Mouse (Mus musculus): ENCODE results near the gene Terf2. TPM values are rescaled to one million over a fixed set of nuclear protein-coding genes. Genes with fewer than 3 reads are reported as not detected.
A peak's percentile ranks its signal among the peaks of the same experiment; 100 is the strongest.

The Terf2 gene
- polyA plus RNA-seq, 1 experiment from 2014 or later = 28.8 TPM

DNA sequence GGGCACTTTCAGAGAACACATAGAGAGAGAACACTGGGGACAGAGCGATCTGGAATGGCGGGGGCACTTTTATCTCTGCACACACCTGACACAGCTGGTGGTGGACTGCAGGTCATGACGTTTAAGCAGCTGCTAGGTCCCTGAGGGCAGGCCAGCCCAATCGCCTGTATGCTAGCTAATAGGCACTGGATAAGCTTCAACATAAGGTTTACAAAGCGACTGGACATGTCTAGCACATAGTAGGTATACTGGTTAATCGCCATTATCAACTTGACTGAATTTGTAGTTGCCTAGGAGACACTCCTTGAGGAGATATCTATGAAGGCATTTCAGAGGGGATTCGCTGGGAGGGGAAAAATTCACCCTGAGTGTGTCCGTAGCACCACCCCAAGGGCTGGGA lies 28.0 kb upstream of the Terf2 start:
- Histone ChIP-seq H3K27ac (no peak overlapping the region), H3K9me3 (no peaks in the 10 kb centered on the region), H3K4me1 (replicated peaks) (peaks cover 10% of the 10 kb centered on the region), H3K4me2 (no peak overlapping the region), H3K27me3 (no peaks in the 10 kb centered on the region), H3K9ac (no peak overlapping the region), H3K4me3 (no peak overlapping the region), H3K36me3 (no peaks in the 10 kb centered on the region)
- 67% methylated on average over 8 of the region's 8 CpGs for WGBS
- ATAC-seq (ENCODE audit: low FRiP score) = no peak

DNA sequence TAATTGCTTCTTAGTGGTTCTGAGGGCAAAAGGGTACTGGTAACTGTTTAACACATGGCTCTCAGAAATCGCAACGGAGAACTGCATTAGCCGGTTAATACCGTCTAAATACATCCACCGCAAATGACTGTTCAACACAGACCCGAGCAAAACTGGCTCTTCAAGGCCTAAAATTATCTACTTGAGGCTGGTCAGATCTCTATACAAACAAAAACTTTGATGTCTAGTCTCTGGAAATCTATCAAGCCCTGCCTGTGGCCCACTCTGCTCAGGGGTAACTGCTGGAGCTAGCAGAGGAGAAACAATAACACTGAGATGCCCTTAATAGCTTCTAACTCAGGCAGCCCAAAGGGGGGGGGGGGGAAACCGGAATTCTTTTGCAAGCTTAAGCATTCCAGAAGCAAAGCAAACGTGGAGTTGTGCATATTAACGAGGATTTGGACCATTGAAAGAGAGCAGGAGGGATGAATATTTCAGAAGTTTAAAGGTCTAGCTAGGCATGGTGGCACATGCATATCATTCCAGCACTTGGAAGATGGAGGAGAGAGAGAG lies 26.8 kb upstream of the Terf2 start:
- ATAC-seq (ENCODE audit: low FRiP score) = no peak
- WGBS = 18% methylated on average over 9 of the region's 9 CpGs
- no peak overlapping the region for H3K27ac ChIP-seq

GRCm38 (mm10) chr8:107121681-107122291 lies 25.4 kb upstream of the Terf2 start:
- Histone ChIP-seq H3K9ac (no peak overlapping the region), H3K4me1 (replicated peaks) (peaks cover 10% of the 10 kb centered on the region), H3K27me3 (no peaks in the 10 kb centered on the region), H3K27ac (no peak overlapping the region), H3K4me3 (no peak overlapping the region), H3K4me2 (no peak overlapping the region), H3K36me3 (no peaks in the 10 kb centered on the region), H3K9me3 (no peaks in the 10 kb centered on the region)
- no peak for ATAC-seq (ENCODE audit: low FRiP score)
- 96% methylated on average over 7 of the region's 7 CpGs for WGBS

More for the DNA sequence above, 26.8 kb upstream of the Terf2 start:
- Histone ChIP-seq H3K27me3 (no peaks in the 10 kb centered on the region), H3K36me3 (no peaks in the 10 kb centered on the region), H3K9me3 (no peaks in the 10 kb centered on the region), H3K4me2 (no peak overlapping the region), H3K9ac (no peak overlapping the region), H3K4me1 (replicated peaks) (peaks cover 10% of the 10 kb centered on the region), H3K4me3 (no peak overlapping the region)

DNA sequence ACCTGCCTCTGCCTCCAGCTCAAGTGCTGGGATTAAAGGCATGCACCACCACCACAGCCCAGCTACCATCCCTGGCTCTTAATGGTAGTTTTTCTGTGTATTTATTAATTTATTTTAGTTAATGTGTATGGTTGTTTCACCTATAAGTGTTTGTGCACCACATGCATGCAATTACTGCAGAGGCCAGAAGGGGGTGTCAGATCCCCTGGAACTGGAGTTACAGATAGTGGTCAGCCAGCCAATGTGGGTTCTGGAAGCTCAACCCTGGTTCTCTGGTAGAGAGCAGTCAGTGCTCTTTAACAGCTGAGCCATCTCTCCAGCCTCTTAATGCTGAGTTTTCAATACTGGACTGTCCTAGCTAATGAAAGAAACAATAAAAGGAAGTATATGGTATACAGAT lies 24.5 kb upstream of the Terf2 start:
- Histone ChIP-seq H3K4me3 (no peak overlapping the region), H3K4me1 (replicated peaks) (peaks cover 10% of the 10 kb centered on the region), H3K4me2 (no peak overlapping the region), H3K36me3 (no peaks in the 10 kb centered on the region), H3K9me3 (no peaks in the 10 kb centered on the region), H3K9ac (no peak overlapping the region), H3K27me3 (no peaks in the 10 kb centered on the region), H3K27ac (no peak overlapping the region)
- ATAC-seq (ENCODE audit: low FRiP score) = no peak

GRCm38 (mm10) chr8:107119412-107119811 lies 23.1 kb upstream of the Terf2 start:
- no peak overlapping the region for H3K9ac ChIP-seq
- no peaks in the 10 kb centered on the region for H3K27me3 ChIP-seq
- H3K4me2 ChIP-seq = no peak overlapping the region
- H3K27ac ChIP-seq = no peak overlapping the region
- no peaks in the 10 kb centered on the region for H3K36me3 ChIP-seq
- no peaks in the 10 kb centered on the region for H3K9me3 ChIP-seq
- H3K4me1 ChIP-seq (replicated peaks) = peaks cover 15% of the 10 kb centered on the region
- no peak overlapping the region for H3K4me3 ChIP-seq
- ATAC-seq (ENCODE audit: low FRiP score) = no peak
- 74% methylated on average over 9 of the region's 9 CpGs for WGBS

- no peak overlapping the region for H3K4me3 ChIP-seq
- ATAC-seq (ENCODE audit: low FRiP score) = no peak
- no peak overlapping the region for H3K9ac ChIP-seq
- H3K36me3 ChIP-seq = no peaks in the 10 kb centered on the region
- H3K4me2 ChIP-seq = no peak overlapping the region
- peaks cover 21% of the 10 kb centered on the region for H3K4me1 ChIP-seq (replicated peaks)
- H3K27ac ChIP-seq = no peak overlapping the region
- H3K9me3 ChIP-seq = no peaks in the 10 kb centered on the region
- 61% methylated on average over 7 of the region's 7 CpGs for WGBS
- H3K27me3 ChIP-seq = no peaks in the 10 kb centered on the region
Observed at GRCm38 (mm10) chr8:107118803-107119233, 22.5 kb upstream of the Terf2 start.

DNA sequence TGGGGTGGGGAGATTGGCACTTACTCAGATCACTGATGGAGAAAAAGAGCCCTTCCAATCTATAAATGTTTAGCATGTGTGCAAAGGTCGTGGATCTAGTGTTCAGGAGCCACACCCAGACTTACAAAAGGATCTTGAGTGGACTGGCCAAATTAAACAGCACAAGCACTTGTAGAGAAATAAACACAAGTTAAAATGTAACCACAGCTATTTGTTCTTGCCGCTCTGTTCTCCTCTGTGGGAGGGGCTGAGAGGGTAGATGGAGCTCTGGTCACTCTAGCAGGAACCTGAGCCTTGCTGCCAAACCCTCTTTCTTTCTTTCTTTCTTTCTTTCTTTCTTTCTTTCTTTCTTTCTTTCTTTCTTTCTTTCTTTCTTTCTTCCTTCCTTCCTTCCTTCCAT lies 20.7 kb upstream of the Terf2 start:
- no peak for ATAC-seq (ENCODE audit: low FRiP score)
- Histone ChIP-seq H3K9ac (no peak overlapping the region), H3K4me1 (replicated peaks) (peaks cover 12% of the 10 kb centered on the region), H3K4me3 (no peak overlapping the region), H3K36me3 (no peaks in the 10 kb centered on the region), H3K4me2 (no peak overlapping the region), H3K9me3 (no peaks in the 10 kb centered on the region), H3K27me3 (no peaks in the 10 kb centered on the region), H3K27ac (no peak overlapping the region)
- WGBS = 30% methylated on average over 2 of the region's 2 CpGs

- H3K27me3 ChIP-seq = no peaks in the 10 kb centered on the region
- no peak overlapping the region for H3K9ac ChIP-seq
- no peaks in the 10 kb centered on the region for H3K36me3 ChIP-seq
- no peak for ATAC-seq (ENCODE audit: low FRiP score)
- H3K27ac ChIP-seq = no peak overlapping the region
- H3K9me3 ChIP-seq = no peaks in the 10 kb centered on the region
- no peak overlapping the region for H3K4me2 ChIP-seq
- peaks cover 12% of the 10 kb centered on the region for H3K4me1 ChIP-seq (replicated peaks)
- H3K4me3 ChIP-seq = no peak overlapping the region
- 13% methylated on average over 11 of the region's 11 CpGs for WGBS
Observed at GRCm38 (mm10) chr8:107116023-107116422, 19.7 kb upstream of the Terf2 start.

- H3K27ac ChIP-seq = no peak overlapping the region
- H3K4me2 ChIP-seq = no peak overlapping the region
- H3K9me3 ChIP-seq = no peaks in the 10 kb centered on the region
- no peaks in the 10 kb centered on the region for H3K27me3 ChIP-seq
- no peak overlapping the region for H3K4me3 ChIP-seq
- H3K36me3 ChIP-seq = no peaks in the 10 kb centered on the region
- ATAC-seq (ENCODE audit: low FRiP score) = no peak
- peaks cover 12% of the 10 kb centered on the region for H3K4me1 ChIP-seq (replicated peaks)
- H3K9ac ChIP-seq = peak overlapping the region; percentile 19; the same call in 1 of the 2 replicates
- 81% methylated on average over 10 of the region's 10 CpGs for WGBS
Observed at GRCm38 (mm10) chr8:107115008-107115320, 18.6 kb upstream of the Terf2 start.

GRCm38 (mm10) chr8:107114150-107115007 lies 18.0 kb upstream of the Terf2 start:
- no peak for ATAC-seq (ENCODE audit: low FRiP score)
- H3K9ac ChIP-seq = peak overlapping the region; percentile 19; the same call in 1 of the 2 replicates

DNA sequence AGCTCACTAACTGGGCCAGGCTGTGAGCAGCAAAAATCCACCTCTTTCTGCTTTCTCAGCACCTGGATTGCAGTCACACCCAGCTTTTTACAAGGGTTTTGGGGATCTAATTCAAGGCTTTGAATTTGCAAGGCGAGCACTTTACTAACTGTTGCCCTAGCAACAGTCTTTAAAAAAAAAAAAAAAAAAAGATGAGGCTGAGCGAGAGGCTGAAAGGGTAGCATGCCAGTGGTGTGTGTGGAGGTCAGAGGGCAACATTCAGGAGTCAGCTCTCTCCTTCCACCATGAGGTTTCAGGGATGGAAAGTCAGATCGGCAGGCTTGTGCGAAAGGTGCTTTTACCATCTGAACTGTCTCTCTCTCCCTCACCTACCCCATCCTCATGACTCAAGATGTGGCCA lies 16.9 kb upstream of the Terf2 start:
- H3K36me3 ChIP-seq = no peaks in the 10 kb centered on the region
- no peaks in the 10 kb centered on the region for H3K27me3 ChIP-seq
- H3K4me3 ChIP-seq = no peak overlapping the region
- no peaks in the 10 kb centered on the region for H3K9me3 ChIP-seq
- ATAC-seq (ENCODE audit: low FRiP score) = no peak
- 40% methylated on average over 4 of the region's 4 CpGs for WGBS
- peaks cover 17% of the 10 kb centered on the region for H3K4me1 ChIP-seq (replicated peaks)
- H3K4me2 ChIP-seq = no peak overlapping the region
- no peak overlapping the region for H3K9ac ChIP-seq
- no peak overlapping the region for H3K27ac ChIP-seq

More at GRCm38 (mm10) chr8:107114150-107115007, 18.0 kb upstream of the Terf2 start:
- 56% methylated on average over 19 of the region's 19 CpGs for WGBS
- Histone ChIP-seq H3K36me3 (no peaks in the 10 kb centered on the region), H3K27ac (no peak overlapping the region), H3K4me2 (no peak overlapping the region), H3K4me3 (no peak overlapping the region), H3K4me1 (replicated peaks) (peaks cover 13% of the 10 kb centered on the region), H3K9me3 (no peaks in the 10 kb centered on the region), H3K27me3 (no peaks in the 10 kb centered on the region)

GRCm38 (mm10) chr8:107111340-107112105 lies 15.2 kb upstream of the Terf2 start:
- Histone ChIP-seq H3K27ac (no peak overlapping the region), H3K4me2 (no peak overlapping the region), H3K27me3 (no peaks in the 10 kb centered on the region), H3K4me3 (no peak overlapping the region), H3K4me1 (replicated peaks) (peaks cover 17% of the 10 kb centered on the region), H3K9me3 (no peaks in the 10 kb centered on the region), H3K36me3 (no peaks in the 10 kb centered on the region), H3K9ac (no peak overlapping the region)
- WGBS = 93% methylated on average over 10 of the region's 11 CpGs
- ATAC-seq (ENCODE audit: low FRiP score) = no peak

All from hindbrain, embryonic 13.5 days (tissue).